Mouse (Mus musculus) thymus, adult 2 months (tissue): ENCODE measurements around the gene Slc52a3.

Experiments used
- CTCF ChIP-seq: fragments of 200-500 bp; IDR thresholded peaks from 2 replicates; pipeline ENCODE4 v1.5.1; 2012; ENCODE audit warnings: mild to moderate bottlenecking, control low read depth, low read length, moderate library complexity, borderline replicate concordance; ENCODE audit not compliant: control insufficient read depth, poor library complexity, insufficient read depth; ENCODE audit errors: extremely low read depth
- POLR2A ChIP-seq: fragments of 200-500 bp; IDR thresholded peaks from 2 replicates; pipeline ENCODE4 v1.6.1; 2012; ENCODE audit warnings: mild to moderate bottlenecking, low read length, control low read depth, moderate library complexity; ENCODE audit not compliant: control insufficient read depth, poor library complexity, insufficient read depth; ENCODE audit errors: extremely low read depth

DNA sequence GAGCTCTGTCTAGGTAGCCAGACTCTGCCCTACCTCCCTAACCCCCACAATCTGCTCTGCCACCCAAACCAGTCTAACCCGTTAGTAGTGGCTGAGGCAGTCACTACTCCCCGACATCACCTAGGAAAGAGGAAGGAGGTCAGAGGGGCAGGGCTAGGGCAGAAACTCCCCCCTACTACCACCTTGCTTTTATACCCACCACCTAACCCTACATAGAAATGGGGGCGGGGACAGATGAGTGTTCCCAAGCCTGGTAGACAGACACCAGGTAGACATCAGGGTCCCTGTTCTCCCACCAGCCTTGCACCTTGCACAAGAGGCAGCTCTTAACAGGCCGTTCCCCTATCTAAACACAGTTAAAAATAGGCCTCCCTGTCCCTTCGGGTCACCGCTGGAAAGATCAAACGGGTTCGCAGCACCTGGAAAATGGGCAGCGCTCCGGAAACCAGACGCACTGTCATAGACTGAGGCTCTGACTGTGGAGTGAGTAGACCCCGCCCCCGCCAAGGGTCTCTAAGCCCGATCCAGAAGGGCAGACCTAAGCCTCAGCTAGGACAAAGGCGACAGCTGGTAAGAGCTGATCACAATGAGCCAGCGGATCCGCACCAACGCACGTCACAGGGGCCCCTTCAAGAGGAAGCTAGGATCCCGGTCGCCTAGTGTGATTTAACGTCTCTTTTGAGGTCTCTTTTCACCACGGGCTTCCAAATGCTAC lies 23.3 kb upstream of the Slc52a3 start:
- no peak for TF ChIP-seq CTCF
- TF ChIP-seq POLR2A = no peak
